Mouse (Mus musculus) adrenal gland, adult (tissue): Measurements from ENCODE around the gene Pacsin3.

Experiments
- DNase-seq, 2 experiments: peaks; one replicate each; pipeline ENCODE4 v3.0.0; 2022 to 2023; ENCODE audit warnings: low spot score in 1 of 2; ENCODE audit not compliant: inconsistent age in 2 of 2

Pacsin3 gene

GRCm38 (mm10) chr2:91301836-91302235 lies 46.1 kb downstream of the Pacsin3 start:
- no peak for DNase-seq

- no peak for DNase-seq
Observed at GRCm38 (mm10) chr2:91302845-91303244, 47.1 kb downstream of the Pacsin3 start.

GRCm38 (mm10) chr2:91305926-91306325 lies 50.2 kb downstream of the Pacsin3 start:
- DNase-seq = peak; percentile 62 to 76

GRCm38 (mm10) chr2:91306589-91306988 lies 50.8 kb downstream of the Pacsin3 start:
- DNase-seq = no peak

- DNase-seq = no peak
Observed at GRCm38 (mm10) chr2:91308680-91309079, 52.9 kb downstream of the Pacsin3 start.

- DNase-seq = no peak
Observed at GRCm38 (mm10) chr2:91309546-91309945, 53.8 kb downstream of the Pacsin3 start.

GRCm38 (mm10) chr2:91312578-91313311 lies 57.0 kb downstream of the Pacsin3 start:
- peak; percentile 68 to 83 for DNase-seq

GRCm38 (mm10) chr2:91314184-91314583 lies 58.4 kb downstream of the Pacsin3 start:
- DNase-seq = no peak
